Mouse (Mus musculus) brain, adult 10 weeks (tissue): ENCODE measurements around the gene Gm15023. TPM values are rescaled to one million over a fixed set of nuclear protein-coding genes. Genes with fewer than 3 reads are reported as not detected.

Source experiments
- polyA plus RNA-seq: library from polyadenylated mRNA; stranded (reverse); fragments of 350-450 nt; fragmentation: Illumina TruSeq; extraction: RNeasy Lipid Tissue Mini Kit (QIAGEN cat#74804); gene quantifications from one replicate; pipeline ENCODE4 v1.2.3, GENCODE M21; 2015; ENCODE audit warnings: low read depth, low replicate concordance

Gm15023 gene
- not detected for polyA plus RNA-seq

DNA sequence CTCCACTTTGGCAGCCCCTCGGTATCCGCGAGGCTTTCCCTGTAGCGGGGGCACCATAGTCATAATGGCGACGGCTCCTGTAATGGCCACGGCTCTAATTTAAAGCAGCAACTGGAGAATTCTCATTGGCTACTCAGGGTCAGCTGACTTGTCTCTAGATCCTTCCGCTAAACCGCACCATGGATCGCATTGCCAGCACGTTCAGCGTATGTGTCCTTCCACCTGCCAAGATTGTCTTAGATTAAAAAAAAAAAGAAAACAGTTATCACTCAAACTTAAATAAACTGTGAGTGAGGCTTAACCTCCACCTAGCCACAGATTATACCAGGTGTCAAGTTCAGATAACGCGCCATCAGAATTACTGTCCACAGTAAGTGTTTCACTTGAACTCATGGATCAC is at the start of gene Gm15023:
Gene Gm15023, minus strand, starts transcription at position 101 of the 400 bp plus-strand sequence.

DNA sequence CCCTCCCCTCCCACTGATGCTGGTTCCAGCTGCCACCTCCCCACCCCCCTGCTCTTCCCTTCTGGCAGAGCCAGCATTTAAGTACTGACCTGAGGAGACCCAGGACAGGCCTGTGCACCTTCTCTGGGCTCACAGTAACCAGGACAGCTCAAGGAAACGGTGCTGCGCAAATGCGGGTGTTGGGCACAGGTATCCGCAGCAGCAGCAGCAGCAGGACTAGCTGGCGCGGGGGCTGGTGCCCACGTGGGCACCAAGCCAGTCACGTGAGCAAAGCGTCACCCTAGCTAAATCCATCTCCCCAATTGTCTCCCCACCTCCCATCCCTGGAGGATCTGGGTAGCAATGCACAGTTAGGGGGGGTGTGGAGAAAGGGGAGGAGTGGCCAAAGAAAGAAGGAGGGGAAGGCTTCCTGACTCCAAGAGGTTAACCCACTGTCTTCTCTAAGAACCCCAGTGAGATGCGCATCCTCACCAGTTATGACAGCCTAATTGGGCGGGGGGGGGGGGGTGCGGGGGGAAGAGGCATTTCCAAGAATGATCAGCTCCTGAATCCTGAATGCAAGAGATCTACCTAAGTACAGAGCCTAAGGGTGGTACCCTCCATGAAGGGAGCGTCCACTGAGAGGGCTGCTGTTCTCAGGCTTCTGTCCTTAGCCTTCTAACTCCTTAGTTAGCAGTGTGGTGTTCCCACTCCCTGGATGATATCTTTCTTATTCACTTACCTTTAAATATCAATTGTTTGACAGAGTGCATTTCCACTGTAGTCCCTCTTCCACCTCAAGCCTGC is 33.2 kb upstream of the Gm15023 start, which contains the start of gene Tceal6:
Gene Tceal6, minus strand, starts transcription at position 252 of the 786 bp plus-strand sequence.

Other genes with a start within 250 kb of the Gm15023 start
- gene Nxf2, start 212.9 kb downstream of the Gm15023 start, polyA plus RNA-seq, result 0.19 TPM
- 10.8 TPM for gene Zmat1, start 168.4 kb downstream of the Gm15023 start, polyA plus RNA-seq
- 143 TPM for gene Tceal6, start 33.1 kb upstream of the Gm15023 start, polyA plus RNA-seq
- not detected for gene Pramel3, start 124.7 kb upstream of the Gm15023 start, polyA plus RNA-seq
- not detected for gene Gm5128, start 195.7 kb upstream of the Gm15023 start, polyA plus RNA-seq